Mouse (Mus musculus) heart, embryonic 11.5 days (tissue): Measurements from ENCODE around the gene Slc25a3. TPM values are rescaled to one million over a fixed set of nuclear protein-coding genes. Genes with fewer than 3 reads are reported as not detected.

Experiments
- ATAC-seq: fragments of 200-750 bp; cut with Nextera tagmentation; replicated peaks from 2 replicates; pipeline ENCODE4 v1.8.0; 2017; ENCODE audit warnings: moderate library complexity; ENCODE audit not compliant: insufficient number of reproducible peaks, low FRiP score, low TSS enrichment
- H3K27ac ChIP-seq: fragments of 300-500 bp; sonication (generic); 2 replicates; pipeline ENCODE4 v1.5.1; 2014; ENCODE audit warnings: mild to moderate bottlenecking, low read depth, low read length
- H3K27me3 ChIP-seq: fragments of 300-500 bp; sonication (generic); 2 replicates; pipeline ENCODE4 v1.6.1; 2014; ENCODE audit warnings: mild to moderate bottlenecking, low read length, mixed read lengths; ENCODE audit not compliant: control insufficient read depth, insufficient read depth
- H3K36me3 ChIP-seq: fragments of 300-500 bp; sonication (generic); 2 replicates; pipeline ENCODE4 v1.6.1; 2014; ENCODE audit warnings: mild to moderate bottlenecking, low read length, moderate library complexity, mixed read lengths; ENCODE audit not compliant: control insufficient read depth, insufficient read depth
- H3K4me1 ChIP-seq: fragments of 300-500 bp; sonication (generic); 2 replicates; pipeline ENCODE4 v1.6.1; 2014; ENCODE audit warnings: low read length; ENCODE audit not compliant: control insufficient read depth, insufficient read depth
- H3K4me2 ChIP-seq: fragments of 300-500 bp; sonication (generic); 2 replicates; pipeline ENCODE4 v1.6.1; 2014; ENCODE audit warnings: mild to moderate bottlenecking, moderate library complexity
- H3K4me3 ChIP-seq: fragments of 300-500 bp; sonication (generic); 2 replicates; pipeline ENCODE4 v1.5.1; 2014; ENCODE audit warnings: low read depth, low read length
- H3K9ac ChIP-seq: fragments of 300-500 bp; sonication (generic); 2 replicates; pipeline ENCODE4 v1.6.1; 2014; ENCODE audit warnings: mild to moderate bottlenecking, low read depth, low read length, moderate library complexity
- H3K9me3 ChIP-seq: fragments of 300-500 bp; sonication (generic); replicated peaks from 2 replicates; pipeline ENCODE4 v1.6.1; 2016; ENCODE audit warnings: low read length; ENCODE audit not compliant: control insufficient read depth
- WGBS: fragments of 180-500 bp; shearing (Covaris S2); extraction: QIAGEN DNeasy Blood & Tissue Kit; methylation state at CpG from one replicate; pipeline ENCODE4 v1.1.7; 2014; ENCODE audit not compliant: insufficient replicate concordance; 5-methylcytosine and 5-hydroxymethylcytosine counted together
- polyA plus RNA-seq: library from polyadenylated mRNA; unstranded; fragments of >200 nt; fragmentation: Nextera tagmentation; extraction: Ambion mirVana; gene quantifications from 2 replicates; pipeline ENCODE4 v1.2.1, GENCODE M21; 2014

The Slc25a3 gene
- polyA plus RNA-seq, 1 experiment from 2014 or later: 838 TPM

- Histone ChIP-seq H3K27me3 (no peaks in the 10 kb centered on the region), H3K27ac (peak overlapping the region; percentile 84), H3K4me3 (peak overlapping the region; percentile 95), H3K4me2 (peak overlapping the region; percentile 82), H3K4me1 (peaks cover 6% of the 10 kb centered on the region; the same call in 1 of the 2 replicates), H3K36me3 (no peaks in the 10 kb centered on the region; the same call in 1 of the 2 replicates), H3K9me3 (no peaks in the 10 kb centered on the region), H3K9ac (peak overlapping the region; percentile 86)
- ATAC-seq: peak; percentile 5; the same call in 1 of the 2 replicates
- WGBS: 45% methylated on average over 12 of the region's 12 CpGs
Measured at GRCm38 (mm10) chr10:91083393-91083927, 40.4 kb downstream of the Slc25a3 start.

GRCm38 (mm10) chr10:91082550-91083392, 41.1 kb downstream of the Slc25a3 start, which contains the start of the genes Apaf1 and Ikbip:
TSS of gene Apaf1 (minus strand) at chr10:91082770.
TSS of gene Ikbip (plus strand) at chr10:91082940.
- peak within 1 kb of the TSS; percentile 82 for H3K4me2 ChIP-seq
- peaks cover 6% of the 10 kb centered on the region; the same call in 1 of the 2 replicates for H3K4me1 ChIP-seq
- H3K27ac ChIP-seq: peak within 1 kb of the TSS; percentile 86
- 1% methylated on average over 77 of the region's 87 CpGs for WGBS
- H3K27me3 ChIP-seq: no peaks in the 10 kb centered on the region
- H3K9me3 ChIP-seq: no peaks in the 10 kb centered on the region
- ATAC-seq: peak; percentile 95
- peak within 1 kb of the TSS; percentile 90 for H3K9ac ChIP-seq
- H3K4me3 ChIP-seq: peak within 1 kb of the TSS; percentile 95
- no peaks in the 10 kb centered on the region; the same call in 1 of the 2 replicates for H3K36me3 ChIP-seq

DNA sequence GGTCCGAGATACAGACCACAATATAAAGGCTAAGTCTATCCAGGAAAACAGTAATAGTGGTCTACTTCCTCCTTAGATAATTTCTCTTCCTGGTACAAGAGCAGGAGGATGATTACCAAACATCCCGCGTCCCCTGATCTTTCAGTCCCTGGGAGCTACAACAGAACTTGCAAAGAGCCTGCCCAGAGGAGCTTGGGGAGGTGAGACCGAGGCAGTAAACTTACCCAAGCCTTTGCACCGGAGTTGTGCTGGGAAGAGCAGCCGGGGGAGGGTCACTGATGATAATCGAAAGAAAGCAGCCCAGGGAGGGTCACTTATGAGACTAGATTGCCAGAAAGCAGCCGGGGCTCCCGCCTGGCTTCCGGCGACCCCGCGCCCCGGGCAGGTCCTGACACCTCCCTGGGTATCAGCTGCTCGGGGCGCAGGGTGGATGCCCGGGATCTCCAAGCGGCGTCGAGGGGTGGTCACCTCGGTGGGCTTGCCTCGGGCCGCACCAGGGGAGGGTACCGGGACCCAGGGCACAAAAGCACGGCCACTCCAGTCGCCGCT, 41.8 kb downstream of the Slc25a3 start:
- under 1% methylated on average over 27 of the region's 27 CpGs for WGBS
- Histone ChIP-seq H3K4me3 (peak overlapping the region; percentile 95), H3K27ac (peak overlapping the region; percentile 86), H3K9me3 (no peaks in the 10 kb centered on the region), H3K27me3 (no peaks in the 10 kb centered on the region), H3K4me2 (peak overlapping the region; percentile 82), H3K4me1 (peaks cover 6% of the 10 kb centered on the region; the same call in 1 of the 2 replicates), H3K9ac (peak overlapping the region; percentile 90), H3K36me3 (peaks cover under 1% of the 10 kb centered on the region; the same call in 1 of the 2 replicates)
- peak; percentile 31; the same call in 1 of the 2 replicates for ATAC-seq

- no peak for ATAC-seq
- Histone ChIP-seq H3K9ac (no peak overlapping the region), H3K9me3 (no peaks in the 10 kb centered on the region), H3K27me3 (no peaks in the 10 kb centered on the region), H3K36me3 (peaks cover 7% of the 10 kb centered on the region), H3K4me1 (peaks cover 6% of the 10 kb centered on the region; the same call in 1 of the 2 replicates), H3K27ac (no peak overlapping the region), H3K4me2 (no peak overlapping the region), H3K4me3 (no peak overlapping the region)
- WGBS: 75% methylated on average over 5 of the region's 5 CpGs
Measured at GRCm38 (mm10) chr10:91080540-91080939, 43.3 kb downstream of the Slc25a3 start.

GRCm38 (mm10) chr10:91076667-91077066, 47.2 kb downstream of the Slc25a3 start:
- no peaks in the 10 kb centered on the region for H3K27me3 ChIP-seq
- no peak overlapping the region for H3K27ac ChIP-seq
- no peak overlapping the region for H3K9ac ChIP-seq
- H3K4me1 ChIP-seq: no peaks in the 10 kb centered on the region
- H3K9me3 ChIP-seq: no peaks in the 10 kb centered on the region
- no peak for ATAC-seq
- H3K4me3 ChIP-seq: no peak overlapping the region
- H3K4me2 ChIP-seq: no peak overlapping the region
- peaks cover 7% of the 10 kb centered on the region for H3K36me3 ChIP-seq
- 76% methylated on average over 2 of the region's 2 CpGs for WGBS

GRCm38 (mm10) chr10:91073345-91073744, 50.5 kb downstream of the Slc25a3 start:
- H3K4me2 ChIP-seq: no peak overlapping the region
- H3K4me3 ChIP-seq: no peak overlapping the region
- 83% methylated on average over 3 of the region's 3 CpGs for WGBS
- H3K27ac ChIP-seq: no peak overlapping the region
- ATAC-seq: no peak
- no peaks in the 10 kb centered on the region for H3K9me3 ChIP-seq
- peaks cover 11% of the 10 kb centered on the region for H3K36me3 ChIP-seq
- H3K9ac ChIP-seq: no peak overlapping the region
- H3K4me1 ChIP-seq: no peaks in the 10 kb centered on the region
- H3K27me3 ChIP-seq: no peaks in the 10 kb centered on the region

GRCm38 (mm10) chr10:91071768-91072167, 52.1 kb downstream of the Slc25a3 start:
- no peaks in the 10 kb centered on the region for H3K27me3 ChIP-seq
- H3K4me2 ChIP-seq: no peak overlapping the region
- no peak overlapping the region for H3K27ac ChIP-seq
- 73% methylated on average over 1 of the region's 1 CpGs for WGBS
- no peaks in the 10 kb centered on the region for H3K9me3 ChIP-seq
- H3K4me3 ChIP-seq: no peak overlapping the region
- no peak for ATAC-seq
- no peaks in the 10 kb centered on the region for H3K4me1 ChIP-seq
- H3K9ac ChIP-seq: no peak overlapping the region
- peaks cover 12% of the 10 kb centered on the region for H3K36me3 ChIP-seq
